Mouse (Mus musculus) layer of hippocampus, adult 2 months (tissue): Measurements from ENCODE around the gene Ube2h. TPM values are rescaled to one million over a fixed set of nuclear protein-coding genes. Genes with fewer than 3 reads are reported as not detected.

Experiments used
- DNase-seq, 2 experiments: peaks; one replicate each; pipeline ENCODE4 v3.0.0; 2022; ENCODE audit warnings: low spot score in 2 of 2
- H3K27ac ChIP-seq: fragments of 200-600 bp; 2 replicates; pipeline ENCODE4 v1.8.1; 2022
- H3K4me3 ChIP-seq: fragments of 200-600 bp; 2 replicates; pipeline ENCODE4 v1.8.1; 2022; ENCODE audit warnings: mild to moderate bottlenecking
- CTCF ChIP-seq: fragments of 200-600 bp; conservative IDR thresholded peaks from 2 replicates; pipeline ENCODE4 v1.8.1; 2022; ENCODE audit warnings: antibody characterized with exemption, mild to moderate bottlenecking, moderate library complexity
- total RNA-seq, 2 experiments: library from RNA; stranded (reverse); gene quantifications; 2 replicates each; pipeline ENCODE4 v1.2.3; 2021

Ube2h gene
- total RNA-seq, 2 experiments from 2014 or later: 87.9 to 88.1 TPM

DNA sequence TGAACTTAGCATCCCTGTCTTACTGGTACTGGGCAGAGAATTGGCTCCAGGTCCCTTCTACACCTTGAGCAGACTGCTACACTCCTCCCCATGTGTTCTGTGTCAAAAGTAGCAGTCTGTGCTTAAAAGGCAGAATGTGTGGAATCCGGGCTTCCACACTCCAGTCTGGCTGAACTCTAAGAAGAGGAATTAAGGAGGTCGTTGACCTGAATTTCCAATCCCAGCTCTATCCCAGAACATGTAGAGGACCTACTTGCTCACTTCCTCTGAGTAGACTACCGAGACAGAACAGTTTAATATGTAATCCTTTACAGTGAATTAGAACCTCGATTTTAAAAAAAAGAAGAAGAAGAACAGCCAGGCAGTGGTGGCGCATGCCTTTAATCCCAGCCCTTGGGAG, 14.9 kb upstream of the Ube2h start:
- TF ChIP-seq CTCF: no peak

DNA sequence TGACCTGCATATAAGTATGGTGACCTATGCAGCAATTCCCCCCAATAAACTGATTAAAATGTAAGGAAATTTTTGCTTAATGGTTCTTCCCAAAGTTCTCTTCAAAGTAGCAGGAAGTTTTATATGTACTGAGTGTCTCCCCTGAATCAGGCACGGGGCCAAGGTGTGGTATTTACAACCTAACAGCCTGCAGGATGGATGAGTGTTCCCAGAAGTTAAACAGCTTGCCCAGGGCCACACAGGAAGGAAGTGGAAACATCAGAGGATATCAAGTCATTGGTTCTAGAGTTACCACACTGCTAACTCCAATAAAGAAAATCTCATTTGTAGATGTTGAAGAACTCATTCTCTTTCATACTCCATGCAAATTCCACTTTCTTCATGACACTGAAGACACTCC, 7.7 kb upstream of the Ube2h start:
- DNase-seq: no peak
- Histone ChIP-seq H3K27ac (no peak overlapping the region), H3K4me3 (no peak overlapping the region)
- no peak for TF ChIP-seq CTCF

More for the DNA sequence above, 14.9 kb upstream of the Ube2h start:
- H3K4me3 ChIP-seq: no peak overlapping the region
- no peak for DNase-seq
- H3K27ac ChIP-seq: no peak overlapping the region

DNA sequence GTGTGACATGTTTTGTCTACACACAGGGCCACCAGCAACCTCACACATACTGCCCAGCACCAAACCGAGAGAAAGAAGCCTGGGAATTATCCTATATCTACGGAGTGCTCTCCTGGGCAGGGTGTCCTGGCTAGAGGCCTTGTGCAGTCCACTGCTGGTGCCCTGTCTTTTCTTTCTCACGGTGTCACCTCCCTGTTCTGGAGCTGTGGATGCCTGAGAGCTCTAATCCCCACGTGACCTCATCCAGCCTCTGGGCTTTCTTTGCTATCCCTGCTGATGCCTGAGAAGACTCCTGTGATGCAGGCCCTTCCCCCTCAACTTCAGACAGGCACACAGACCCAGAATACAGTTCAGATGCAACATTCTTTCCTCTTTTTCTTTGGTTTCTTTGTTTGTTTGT, 4.4 kb upstream of the Ube2h start:
- no peak for TF ChIP-seq CTCF
- no peak overlapping the region for H3K27ac ChIP-seq
- DNase-seq: no peak
- H3K4me3 ChIP-seq: no peak overlapping the region

DNA sequence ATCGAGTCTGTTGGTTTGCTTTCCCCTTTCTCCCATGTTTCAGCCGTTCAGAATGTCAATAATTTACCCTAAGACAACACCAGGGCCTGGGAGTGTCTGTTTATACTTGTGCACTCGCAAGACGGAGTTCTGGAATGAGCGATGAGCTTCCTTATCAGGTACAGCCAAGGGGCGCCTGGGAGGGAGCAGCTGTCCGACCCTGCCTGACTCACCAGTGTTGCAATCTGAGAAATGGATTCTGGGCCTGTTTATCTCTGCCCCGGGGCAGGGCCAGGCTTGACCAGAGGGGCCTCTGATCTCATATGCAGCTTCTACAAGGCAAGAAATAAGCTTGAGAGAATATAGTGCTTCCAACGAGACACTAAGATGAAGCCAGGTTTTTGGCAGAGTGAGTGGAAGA, 3.4 kb upstream of the Ube2h start:
- DNase-seq: no peak
- H3K27ac ChIP-seq: no peak overlapping the region
- no peak for TF ChIP-seq CTCF
- H3K4me3 ChIP-seq: no peak overlapping the region

DNA sequence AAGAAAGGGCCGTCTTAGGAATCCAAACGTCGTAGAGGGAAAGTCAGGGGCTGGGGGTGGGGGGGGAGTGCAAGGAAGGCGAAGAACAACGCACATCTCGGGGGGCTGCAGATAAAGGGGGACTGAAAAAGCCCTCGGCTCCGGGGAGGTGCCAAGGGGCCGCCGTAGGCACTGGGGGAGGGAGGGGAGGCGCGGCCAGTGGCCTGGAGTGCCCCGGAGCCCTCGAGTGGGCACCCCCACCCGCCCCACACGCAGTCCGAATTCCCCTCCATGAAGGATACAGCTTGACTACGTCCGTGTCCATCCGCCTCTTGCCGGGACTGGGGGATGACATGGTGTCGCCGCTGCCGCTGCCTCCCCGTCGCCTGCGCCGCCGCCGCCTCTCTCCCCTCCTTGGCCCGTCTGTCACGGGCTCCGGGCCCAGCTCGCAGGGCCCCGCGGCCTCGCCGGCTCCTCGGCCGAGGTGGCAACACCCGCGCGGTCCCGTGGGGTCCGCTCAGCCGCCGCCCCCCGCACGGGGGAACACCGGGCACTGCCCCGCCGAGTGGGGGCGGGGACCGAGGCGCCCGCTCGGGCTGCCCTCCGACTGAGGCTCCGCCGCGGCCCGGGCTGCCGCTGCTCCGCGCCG, 454 bp downstream of the Ube2h start:
- DNase-seq: peak in 1 of 2 experiments; percentile 38

DNA sequence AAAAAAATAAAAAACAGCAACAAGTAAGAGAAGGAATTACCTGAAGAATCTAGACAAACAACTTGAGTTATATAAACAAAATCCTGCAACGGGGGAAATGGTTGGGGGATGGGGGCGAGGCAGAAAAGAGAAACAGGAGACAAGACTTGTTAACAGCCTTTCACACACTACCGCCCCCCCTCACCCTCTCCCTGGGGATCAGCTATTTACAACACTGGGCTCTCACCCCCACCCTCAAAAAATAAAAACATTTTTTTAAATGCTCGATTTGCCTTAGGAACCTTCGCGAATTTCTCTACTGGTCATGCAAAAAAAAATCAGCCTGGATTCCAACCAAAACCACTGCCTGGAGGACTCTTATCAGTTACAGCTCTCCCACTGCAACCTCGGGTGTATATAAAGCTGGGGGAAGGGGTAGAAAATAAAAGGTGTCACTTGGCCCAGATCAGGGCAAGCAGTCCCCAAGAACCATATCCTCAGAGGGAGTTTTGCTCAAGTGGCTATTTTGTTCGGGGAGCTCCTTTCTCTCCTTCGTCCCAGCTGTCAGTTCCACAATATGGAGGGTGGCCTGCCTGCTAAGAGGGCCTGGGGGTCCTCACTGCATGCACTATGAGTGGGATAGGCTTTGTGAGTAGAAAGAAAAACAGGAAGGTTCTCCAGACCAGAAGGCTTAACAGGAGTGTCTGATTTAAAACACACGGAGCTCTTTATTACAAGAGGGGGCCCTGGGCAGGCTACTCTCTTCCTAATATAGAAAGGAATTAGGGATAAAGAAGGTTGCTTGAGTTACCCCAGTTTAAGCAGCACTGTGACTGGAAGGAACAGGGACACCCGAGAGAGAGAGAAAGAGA, 1.3 kb downstream of the Ube2h start:
- peak overlapping the region; percentile 76 for H3K4me3 ChIP-seq
- peak in 1 of 2 experiments; percentile 23 for DNase-seq
- peak overlapping the region; percentile 94 for H3K27ac ChIP-seq
- no peak for TF ChIP-seq CTCF

More for the DNA sequence above, 454 bp downstream of the Ube2h start:
- peak overlapping the region; percentile 94 for H3K27ac ChIP-seq
- peak overlapping the region; percentile 76 for H3K4me3 ChIP-seq

DNA sequence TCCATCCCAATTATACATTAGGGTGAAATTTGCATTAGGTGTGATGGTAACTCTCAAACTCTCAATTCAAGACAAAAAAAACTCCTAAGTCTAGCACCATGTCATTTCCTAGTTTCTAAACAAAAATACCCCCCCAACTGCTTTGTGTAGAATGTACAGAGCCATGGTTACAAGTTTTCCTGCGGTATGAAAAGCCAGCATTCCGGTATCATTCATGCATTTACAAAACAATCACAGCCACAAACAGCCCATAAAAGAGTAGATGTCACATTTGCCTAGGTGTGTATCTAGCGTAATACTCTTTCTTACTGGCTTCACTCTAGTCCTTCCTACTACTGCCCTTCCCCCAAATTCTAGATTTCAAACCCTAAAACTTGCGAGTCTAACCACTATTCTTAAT, 2.2 kb downstream of the Ube2h start:
- no peak for DNase-seq
- Histone ChIP-seq H3K27ac (peak overlapping the region; percentile 94), H3K4me3 (peak overlapping the region; percentile 76)
- TF ChIP-seq CTCF: no peak

DNA sequence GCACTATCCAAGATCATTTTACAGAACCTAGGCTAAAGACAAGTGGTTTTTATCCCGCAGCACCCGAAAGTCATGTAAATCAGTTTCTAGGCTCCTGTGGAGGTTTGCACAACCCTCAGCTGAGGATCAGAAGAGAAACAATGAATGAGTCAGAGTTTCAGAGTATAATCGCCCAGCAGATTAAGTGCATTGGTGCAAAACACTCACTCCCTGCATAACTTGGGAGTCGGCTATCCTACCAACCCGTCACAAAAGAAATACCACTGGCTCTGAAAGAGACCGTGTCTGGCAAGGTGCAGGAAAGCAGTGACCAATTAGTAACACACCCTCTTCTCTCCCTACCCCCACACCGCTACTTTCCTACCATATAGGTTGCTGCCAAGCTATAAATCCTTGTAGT, 3.4 kb downstream of the Ube2h start:
- Histone ChIP-seq H3K4me3 (peak overlapping the region; percentile 76), H3K27ac (peak overlapping the region; percentile 94)
- DNase-seq: no peak
- no peak for TF ChIP-seq CTCF

DNA sequence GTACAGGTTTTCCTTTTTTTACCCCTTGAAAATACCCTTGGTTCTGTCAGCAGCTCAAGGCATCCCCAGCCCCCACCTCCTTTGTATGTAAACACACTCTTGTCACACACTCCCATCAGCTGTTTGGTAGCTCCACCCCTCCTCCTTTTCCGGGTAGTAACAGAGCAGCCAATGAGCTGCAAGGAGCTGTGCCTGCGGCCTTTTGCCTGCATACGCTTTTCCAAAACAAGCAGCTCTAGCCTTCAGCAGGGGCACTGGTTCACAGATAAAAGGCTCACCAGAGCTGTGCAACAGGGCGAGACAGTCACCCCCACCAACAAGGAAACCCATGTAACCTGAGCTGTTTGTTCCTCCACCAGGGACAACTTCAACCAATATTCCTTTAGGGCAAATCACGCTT, 4.0 kb downstream of the Ube2h start:
- H3K4me3 ChIP-seq: peak overlapping the region; percentile 76
- peak overlapping the region; percentile 94 for H3K27ac ChIP-seq
- peak; percentile 73 to 86 for DNase-seq
- no peak for TF ChIP-seq CTCF

DNA sequence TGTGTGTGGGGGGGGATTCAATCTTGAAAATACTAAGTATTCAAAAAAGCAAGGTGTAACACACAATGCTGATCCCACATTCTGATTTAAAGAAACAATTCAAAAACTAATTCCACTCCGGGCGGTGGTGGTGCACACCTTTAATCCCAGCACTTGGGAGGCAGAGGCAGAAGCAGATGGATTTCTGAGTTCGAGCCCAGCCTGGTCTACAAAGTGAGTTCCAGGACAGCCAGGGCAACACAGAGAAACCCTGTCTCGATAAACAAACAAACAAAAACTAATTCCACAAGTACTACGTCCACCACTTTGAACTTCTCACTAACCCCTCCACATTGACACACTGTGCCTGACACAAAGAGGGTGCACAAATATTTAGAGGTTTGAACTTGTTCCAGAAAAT, 4.7 kb downstream of the Ube2h start:
- no peak for DNase-seq
- TF ChIP-seq CTCF: no peak
- Histone ChIP-seq H3K27ac (peak overlapping the region; percentile 94), H3K4me3 (no peak overlapping the region)

DNA sequence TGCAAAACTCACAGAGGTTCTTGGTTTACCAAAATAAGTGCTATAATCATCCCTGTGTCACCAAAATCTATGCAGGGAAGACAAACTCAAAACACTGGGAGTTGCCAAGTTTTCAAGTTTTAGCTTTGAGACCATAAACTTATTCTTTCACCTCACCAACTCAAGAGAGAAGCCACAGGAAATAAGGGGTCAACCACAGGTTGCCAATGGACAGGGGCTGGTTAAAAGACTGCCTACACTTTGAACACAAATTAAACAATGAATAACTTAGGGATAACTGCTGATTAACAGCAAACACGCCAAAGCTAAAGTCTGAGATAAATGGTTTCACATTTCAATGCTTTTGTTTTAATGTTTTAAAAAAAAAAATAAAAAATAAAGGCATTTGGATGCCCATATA, 5.2 kb downstream of the Ube2h start:
- TF ChIP-seq CTCF: no peak
- H3K27ac ChIP-seq: peak overlapping the region; percentile 94; the same call in 1 of the 2 replicates
- no peak for DNase-seq
- no peak overlapping the region for H3K4me3 ChIP-seq

DNA sequence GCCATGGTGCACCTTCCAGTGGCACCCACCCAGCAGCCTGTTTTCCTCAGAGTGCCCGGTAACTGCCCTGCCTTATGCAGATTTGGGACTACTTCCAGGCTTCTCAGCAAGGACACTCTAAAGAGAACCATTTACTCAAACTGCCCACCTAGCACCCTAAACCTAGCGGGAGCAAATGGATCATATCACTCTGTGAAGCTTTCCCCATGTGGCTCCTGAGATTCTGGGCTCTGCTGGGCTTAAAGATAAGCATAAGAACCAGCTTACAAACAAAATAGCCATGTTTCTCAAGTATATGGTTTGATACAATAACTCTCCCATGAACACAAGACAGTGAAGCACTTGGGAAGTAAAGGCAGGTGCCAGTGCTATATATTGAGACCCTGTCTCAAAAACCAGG, 11.8 kb downstream of the Ube2h start:
- no peak for TF ChIP-seq CTCF
- DNase-seq: no peak
- Histone ChIP-seq H3K27ac (no peak overlapping the region), H3K4me3 (no peak overlapping the region)

DNA sequence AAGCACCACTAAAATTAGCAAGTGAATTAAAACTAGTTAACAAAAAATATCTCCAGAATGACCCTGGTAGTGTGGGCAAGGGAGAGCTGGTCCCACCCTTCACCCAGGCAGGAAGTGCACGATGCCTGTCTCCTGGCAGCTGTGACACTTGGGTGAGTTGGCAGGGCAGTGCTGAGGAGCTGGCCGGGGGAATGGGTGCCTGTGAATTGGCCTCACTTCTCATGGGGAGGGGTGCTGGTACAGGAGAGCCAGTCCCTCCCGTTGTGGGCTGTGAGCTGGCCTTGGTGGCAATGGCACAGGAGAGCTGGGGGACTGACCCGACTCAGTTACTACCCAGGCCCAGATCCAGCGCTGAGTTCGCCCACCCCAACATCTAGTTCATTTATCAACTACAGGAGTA, 16.4 kb downstream of the Ube2h start:
- Histone ChIP-seq H3K4me3 (no peak overlapping the region), H3K27ac (no peak overlapping the region)
- no peak for TF ChIP-seq CTCF
- DNase-seq: no peak

DNA sequence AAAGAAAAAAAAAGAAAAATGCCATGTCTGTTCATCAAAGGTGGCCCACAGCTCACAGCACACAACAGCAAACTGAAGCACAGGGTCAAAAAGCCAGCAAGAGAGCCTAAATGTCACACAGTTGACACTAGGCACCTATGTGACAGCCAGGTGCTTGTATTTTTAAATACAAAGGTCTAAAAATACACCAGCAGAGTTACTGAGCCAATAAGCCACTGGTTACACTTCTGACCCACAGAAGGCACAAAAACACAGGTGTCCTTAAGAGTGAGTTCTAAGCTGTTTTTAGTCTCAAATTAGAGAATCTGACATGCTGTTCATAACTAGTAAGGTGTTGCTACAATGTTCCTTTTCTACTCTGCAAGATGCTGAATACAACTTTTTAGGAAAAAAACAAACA, 17.7 kb downstream of the Ube2h start:
- H3K27ac ChIP-seq: no peak overlapping the region
- no peak for DNase-seq
- TF ChIP-seq CTCF: no peak

More for the DNA sequence above, 17.7 kb downstream of the Ube2h start:
- no peak overlapping the region for H3K4me3 ChIP-seq
